Mouse (Mus musculus): ENCODE data around the gene Rln1.

DNA sequence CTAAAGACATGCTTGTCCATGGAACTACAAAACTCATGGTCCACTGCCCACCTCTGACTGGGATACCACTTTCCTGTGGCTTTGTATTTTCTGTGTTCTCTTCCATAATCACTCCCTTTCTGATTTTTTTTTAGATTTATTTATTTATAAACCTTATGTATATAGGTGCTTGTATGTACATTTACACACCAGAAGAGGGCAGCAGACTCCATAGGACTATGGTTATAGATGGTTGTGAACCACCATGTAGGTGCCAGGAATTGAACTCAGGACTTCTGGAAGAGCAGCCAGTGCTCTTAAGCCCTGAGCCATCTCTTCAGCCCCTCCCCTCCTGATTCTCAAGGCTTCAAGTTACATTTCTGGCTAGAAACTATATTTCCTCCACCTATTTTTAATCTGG is 25.6 kb downstream of the Rln1 start:
- TF ChIP-seq CTCF (IDR thresholded peaks at IDR 0.05; ENCODE audit: borderline replicate concordance, insufficient read depth, low read depth, low read length), result no peak
- TF ChIP-seq POLR2A (IDR thresholded peaks at IDR 0.05; ENCODE audit: borderline replicate concordance, insufficient read depth, low read length), result no peak
